Comparison of ENCODE assay signal across 18 mouse cellular contexts in the genomic region with DNA sequence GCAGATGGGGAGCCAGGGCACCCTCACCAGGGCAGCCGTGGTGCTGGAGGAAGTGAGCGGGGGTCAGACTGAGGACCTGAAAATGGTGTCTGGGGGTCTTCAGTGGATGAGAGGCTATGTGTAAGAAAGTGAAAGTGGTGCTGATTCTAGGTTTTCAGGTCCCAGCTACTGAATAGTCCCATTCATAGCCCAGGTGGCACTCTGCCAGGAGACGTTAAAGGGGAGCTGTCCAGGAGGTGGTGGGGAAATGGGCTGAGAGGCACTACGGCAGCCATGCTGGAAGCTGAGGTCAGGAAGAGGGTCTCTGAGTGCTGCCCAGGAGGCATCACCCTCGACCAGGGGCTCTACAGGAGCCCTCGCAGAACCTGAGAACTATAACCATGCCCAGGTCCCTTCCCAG. TPM values are rescaled to one million over a fixed set of nuclear protein-coding genes. Genes with fewer than 3 reads are reported as not detected.
DNase-seq lines count a peak whose midpoint lies in the region; ATAC-seq lines count a peak whose summit lies in the region.
"Had no signal": no experiment of that assay in that cellular context is flagged by ENCODE, and none has a peak within 500 bp of the region (broad histone marks: within the 10 kb centered on the region; RNA-seq: fewer than 3 reads in every experiment).

No protein-coding gene starts in this region.

- peaks cover 40% of the 10 kb centered on the region for H3K4me1 ChIP-seq in heart, embryonic 13.5 days
- H3K4me1 ChIP-seq in heart, embryonic 11.5 days (ENCODE audit: control insufficient read depth, insufficient read depth, low read length) = peaks cover 7% of the 10 kb centered on the region; the same call in 1 of the 2 replicates
- peaks cover 16% of the 10 kb centered on the region; the same call in 1 of the 2 replicates for H3K4me1 ChIP-seq in midbrain, embryonic 13.5 days (replicated peaks)
- 0 out of 2 replicates have a peak, but pooled peaks cover 6% of the 10 kb centered on the region for H3K4me1 ChIP-seq in midbrain, embryonic 10.5 days
- H3K4me1 ChIP-seq in embryonic facial prominence, embryonic 14.5 days (ENCODE audit: control insufficient read depth, insufficient read depth, low read length) = no peaks in the 10 kb centered on the region; the same call in 1 of the 2 replicates
- H3K4me1 ChIP-seq in limb, embryonic 12.5 days (replicated peaks) = peaks cover 17% of the 10 kb centered on the region

- peaks cover 63% of the 10 kb centered on the region for H3K36me3 ChIP-seq in heart, embryonic 13.5 days
- H3K36me3 ChIP-seq in heart, embryonic 11.5 days (ENCODE audit: control insufficient read depth, insufficient read depth, low read length) = peaks cover 12% of the 10 kb centered on the region
- peaks cover 24% of the 10 kb centered on the region for H3K36me3 ChIP-seq in midbrain, embryonic 13.5 days
- peaks cover 62% of the 10 kb centered on the region for H3K36me3 ChIP-seq in midbrain, embryonic 10.5 days
- peaks cover 25% of the 10 kb centered on the region; the same call in 1 of the 2 replicates for H3K36me3 ChIP-seq in embryonic facial prominence, embryonic 14.5 days (ENCODE audit: control insufficient read depth, insufficient read depth, low read length)
- H3K36me3 ChIP-seq in limb, embryonic 12.5 days = peaks cover 53% of the 10 kb centered on the region

- intact Hi-C loops in left cerebral cortex, postnatal 25 days (cut with DNase I) = no loop called here

- 60% methylated on average over 6 of the region's 6 CpGs for WGBS in heart, embryonic 13.5 days
- 82% methylated on average over 6 of the region's 6 CpGs for WGBS in heart, embryonic 11.5 days (ENCODE audit: insufficient replicate concordance)
- WGBS in midbrain, embryonic 13.5 days = 87% methylated on average over 6 of the region's 6 CpGs
- 88% methylated on average over 6 of the region's 6 CpGs for WGBS in midbrain, embryonic 10.5 days
- 64% methylated on average over 6 of the region's 6 CpGs for WGBS in embryonic facial prominence, embryonic 14.5 days
- WGBS in limb, embryonic 12.5 days = 72% methylated on average over 6 of the region's 6 CpGs

- no peak for DNase-seq in midbrain, embryonic 10.5 days (ENCODE audit: low spot score)
- peak; percentile 42 for DNase-seq in embryonic facial prominence, embryonic 14.5 days (ENCODE audit: low spot score)
- DNase-seq in left cerebral cortex, postnatal 25 days (ENCODE audit: low spot score in 2 of 2) = no peak
- DNase-seq: adrenal gland, postnatal 14 days; cerebellum, adult 2 months; kidney, adult 9 months; spleen, adult 18-20 months; thymus, adult 18-20 months had no signal

- H3K9me3 ChIP-seq in heart, embryonic 13.5 days = no peaks in the 10 kb centered on the region
- no peaks in the 10 kb centered on the region for H3K9me3 ChIP-seq in heart, embryonic 11.5 days (replicated peaks; ENCODE audit: control insufficient read depth, low read length)
- H3K9me3 ChIP-seq in midbrain, embryonic 13.5 days = no peaks in the 10 kb centered on the region
- H3K9me3 ChIP-seq in midbrain, embryonic 10.5 days (replicated peaks) = no peaks in the 10 kb centered on the region
- no peaks in the 10 kb centered on the region for H3K9me3 ChIP-seq in embryonic facial prominence, embryonic 14.5 days (ENCODE audit: control insufficient read depth, low read length)
- H3K9me3 ChIP-seq in limb, embryonic 12.5 days = no peaks in the 10 kb centered on the region
- H3K9me3 ChIP-seq: midbrain, embryonic 12.5 days had no signal

- peak overlapping the region; percentile 20 for H3K27ac ChIP-seq in heart, embryonic 13.5 days (replicated peaks)
- no peak overlapping the region for H3K27ac ChIP-seq in heart, embryonic 11.5 days (ENCODE audit: low read depth, low read length)
- peak overlapping the region; percentile 35; the same call in 1 of the 2 replicates for H3K27ac ChIP-seq in midbrain, embryonic 13.5 days
- no peak overlapping the region for H3K27ac ChIP-seq in midbrain, embryonic 10.5 days (replicated peaks)
- no peak overlapping the region; the same call in 1 of the 2 replicates for H3K27ac ChIP-seq in embryonic facial prominence, embryonic 14.5 days (replicated peaks; ENCODE audit: low read depth, low read length)
- peak overlapping the region; percentile 80 for H3K27ac ChIP-seq in limb, embryonic 12.5 days
- H3K27ac ChIP-seq: midbrain, embryonic 12.5 days had no signal

- no peak overlapping the region for H3K4me3 ChIP-seq in heart, embryonic 13.5 days
- no peak overlapping the region for H3K4me3 ChIP-seq in heart, embryonic 11.5 days (ENCODE audit: low read depth, low read length)
- H3K4me3 ChIP-seq in midbrain, embryonic 13.5 days (replicated peaks) = no peak overlapping the region
- no peak overlapping the region for H3K4me3 ChIP-seq in midbrain, embryonic 10.5 days
- H3K4me3 ChIP-seq in embryonic facial prominence, embryonic 14.5 days (ENCODE audit: low read depth, low read length) = no peak overlapping the region
- H3K4me3 ChIP-seq in limb, embryonic 12.5 days (replicated peaks) = no peak overlapping the region
- H3K4me3 ChIP-seq: midbrain, embryonic 12.5 days had no signal

- H3K9ac ChIP-seq in heart, embryonic 13.5 days = no peak overlapping the region
- H3K9ac ChIP-seq in heart, embryonic 11.5 days (ENCODE audit: low read depth, low read length) = no peak overlapping the region
- no peak overlapping the region for H3K9ac ChIP-seq in midbrain, embryonic 13.5 days (replicated peaks)
- no peak overlapping the region for H3K9ac ChIP-seq in embryonic facial prominence, embryonic 14.5 days (ENCODE audit: low read depth, low read length)
- no peak overlapping the region for H3K9ac ChIP-seq in limb, embryonic 12.5 days (replicated peaks)
- H3K9ac ChIP-seq: midbrain, embryonic 12.5 days had no signal

- H3K4me2 ChIP-seq in heart, embryonic 13.5 days = no peak overlapping the region
- H3K4me2 ChIP-seq in heart, embryonic 11.5 days = no peak overlapping the region
- H3K4me2 ChIP-seq in midbrain, embryonic 13.5 days (replicated peaks) = no peak overlapping the region
- H3K4me2 ChIP-seq in embryonic facial prominence, embryonic 14.5 days (ENCODE audit: low read depth, low read length) = no peak overlapping the region; the same call in 1 of the 2 replicates
- H3K4me2 ChIP-seq in limb, embryonic 12.5 days = peak overlapping the region; percentile 27
- H3K4me2 ChIP-seq: midbrain, embryonic 12.5 days had no signal

- H3K27me3 ChIP-seq in heart, embryonic 13.5 days (replicated peaks) = no peaks in the 10 kb centered on the region
- no peaks in the 10 kb centered on the region for H3K27me3 ChIP-seq in heart, embryonic 11.5 days (ENCODE audit: control insufficient read depth, insufficient read depth, low read length)
- H3K27me3 ChIP-seq in midbrain, embryonic 13.5 days = no peaks in the 10 kb centered on the region
- no peaks in the 10 kb centered on the region for H3K27me3 ChIP-seq in midbrain, embryonic 10.5 days (ENCODE audit: low read depth, poor library complexity, severe bottlenecking)
- no peaks in the 10 kb centered on the region for H3K27me3 ChIP-seq in embryonic facial prominence, embryonic 14.5 days (replicated peaks; ENCODE audit: control insufficient read depth, insufficient read depth, low read length)
- H3K27me3 ChIP-seq in limb, embryonic 12.5 days = no peaks in the 10 kb centered on the region
- H3K27me3 ChIP-seq: midbrain, embryonic 12.5 days had no signal

- ATAC-seq in heart, embryonic 13.5 days (ENCODE audit: extremely low read depth, insufficient number of reproducible peaks, low FRiP score, low TSS enrichment) = no peak
- ATAC-seq in heart, embryonic 11.5 days (replicated peaks; ENCODE audit: insufficient number of reproducible peaks, low FRiP score, low TSS enrichment) = no peak
- ATAC-seq in midbrain, embryonic 13.5 days = no peak
- ATAC-seq in embryonic facial prominence, embryonic 14.5 days (ENCODE audit: low read depth) = no peak
- peak; percentile 44; the same call in 1 of the 2 replicates for ATAC-seq in limb, embryonic 12.5 days (ENCODE audit: insufficient number of reproducible peaks, insufficient read depth, low FRiP score, low TSS enrichment, low read depth)
- ATAC-seq in frontal cortex, adult (ENCODE audit: low TSS enrichment) = no peak
- ATAC-seq: CD4-positive, CD25-positive, alpha-beta regulatory T cell, adult 4 months had no signal

RNA-seq across cellular contexts. Expression of a gene that starts 15.5 kb away (rescaled TPM):
- 4.9 and 5.1 TPM in 2 replicates for polyA plus RNA-seq in heart, embryonic 13.5 days (2015; fragmentation: Nextera tagmentation; extraction: Ambion mirVana)
- 3.5 and 3.9 TPM in 2 replicates for polyA plus RNA-seq in heart, embryonic 11.5 days (2014; fragmentation: Nextera tagmentation; extraction: Ambion mirVana)
- 7.5 and 8.3 TPM in 2 replicates for polyA plus RNA-seq in midbrain, embryonic 13.5 days (2015; fragmentation: Nextera tagmentation; extraction: Ambion mirVana)
- polyA plus RNA-seq in midbrain, embryonic 10.5 days (2016; fragmentation: Nextera tagmentation; extraction: Ambion mirVana) = 2.9 and 4.2 TPM in 2 replicates
- 3.7 and 4.5 TPM in 2 replicates for polyA plus RNA-seq in embryonic facial prominence, embryonic 14.5 days (2014; fragmentation: Nextera tagmentation; extraction: Ambion mirVana)
- 7.4 and 8.3 TPM in 2 replicates for polyA plus RNA-seq in limb, embryonic 12.5 days (2016; fragmentation: Nextera tagmentation; extraction: Ambion mirVana)
- 10 to 100 TPM; 74.6 to 75.2 TPM for total RNA-seq in left cerebral cortex, postnatal 25 days (2021)

RNA-seq across cellular contexts. Expression of a gene that starts 25.6 kb away (rescaled TPM):
- polyA plus RNA-seq in heart, embryonic 13.5 days (2015; fragmentation: Nextera tagmentation; extraction: Ambion mirVana) = 0.37 and 0.49 TPM in 2 replicates
- not detected in 2 replicates for polyA plus RNA-seq in heart, embryonic 11.5 days (2014; fragmentation: Nextera tagmentation; extraction: Ambion mirVana)
- polyA plus RNA-seq in midbrain, embryonic 13.5 days (2015; fragmentation: Nextera tagmentation; extraction: Ambion mirVana) = 0.17 and 0.19 TPM in 2 replicates
- 0.05 TPM in 1 of 2 replicates, not detected in the other for polyA plus RNA-seq in midbrain, embryonic 10.5 days (2016; fragmentation: Nextera tagmentation; extraction: Ambion mirVana)
- polyA plus RNA-seq in embryonic facial prominence, embryonic 14.5 days (2014; fragmentation: Nextera tagmentation; extraction: Ambion mirVana) = 0.08 TPM in 1 of 2 replicates, not detected in the other
- polyA plus RNA-seq in limb, embryonic 12.5 days (2016; fragmentation: Nextera tagmentation; extraction: Ambion mirVana) = not detected in 2 replicates
- 1 to 10 TPM; 3.0 to 3.2 TPM for total RNA-seq in left cerebral cortex, postnatal 25 days (2021)
- polyA plus RNA-seq: CD4-positive, CD25-positive, alpha-beta regulatory T cell, adult 4 months had no signal

RNA-seq across cellular contexts. Expression of a gene that starts 30.8 kb away (rescaled TPM):
- polyA plus RNA-seq in heart, embryonic 13.5 days (2015; fragmentation: Nextera tagmentation; extraction: Ambion mirVana) = 0.44 and 0.62 TPM in 2 replicates
- polyA plus RNA-seq in heart, embryonic 11.5 days (2014; fragmentation: Nextera tagmentation; extraction: Ambion mirVana) = 0.17 and 0.30 TPM in 2 replicates
- 0.10 and 0.27 TPM in 2 replicates for polyA plus RNA-seq in midbrain, embryonic 13.5 days (2015; fragmentation: Nextera tagmentation; extraction: Ambion mirVana)
- polyA plus RNA-seq in midbrain, embryonic 10.5 days (2016; fragmentation: Nextera tagmentation; extraction: Ambion mirVana) = 0.98 and 1.3 TPM in 2 replicates
- polyA plus RNA-seq in embryonic facial prominence, embryonic 14.5 days (2014; fragmentation: Nextera tagmentation; extraction: Ambion mirVana) = 0.17 and 0.41 TPM in 2 replicates
- 0.80 and 0.87 TPM in 2 replicates for polyA plus RNA-seq in limb, embryonic 12.5 days (2016; fragmentation: Nextera tagmentation; extraction: Ambion mirVana)
- under 1 TPM; 0.85 TPM for total RNA-seq in left cerebral cortex, postnatal 25 days (2021)
- polyA plus RNA-seq: CD4-positive, CD25-positive, alpha-beta regulatory T cell, adult 4 months had no signal

RNA-seq across cellular contexts. Expression of a gene that starts 36.2 kb away (rescaled TPM):
- 0.43 and 0.96 TPM in 2 replicates for polyA plus RNA-seq in heart, embryonic 13.5 days (2015; fragmentation: Nextera tagmentation; extraction: Ambion mirVana)
- polyA plus RNA-seq in heart, embryonic 11.5 days (2014; fragmentation: Nextera tagmentation; extraction: Ambion mirVana) = 1.5 TPM in 1 of 2 replicates, not detected in the other
- polyA plus RNA-seq in midbrain, embryonic 13.5 days (2015; fragmentation: Nextera tagmentation; extraction: Ambion mirVana) = 0.48 TPM in 1 of 2 replicates, not detected in the other
- polyA plus RNA-seq in midbrain, embryonic 10.5 days (2016; fragmentation: Nextera tagmentation; extraction: Ambion mirVana) = 2.2 and 2.4 TPM in 2 replicates
- polyA plus RNA-seq in embryonic facial prominence, embryonic 14.5 days (2014; fragmentation: Nextera tagmentation; extraction: Ambion mirVana) = 1.9 and 2.7 TPM in 2 replicates
- 1.8 TPM in 1 of 2 replicates, not detected in the other for polyA plus RNA-seq in limb, embryonic 12.5 days (2016; fragmentation: Nextera tagmentation; extraction: Ambion mirVana)
- total RNA-seq in left cerebral cortex, postnatal 25 days (2021) = 1 to 10 TPM in 1 of 2 experiments, under 1 TPM in 1; 0.30 to 2.4 TPM
- total RNA-seq: left cerebral cortex, adult 18-20 months had no signal
- polyA plus RNA-seq: CD4-positive, CD25-positive, alpha-beta regulatory T cell, adult 4 months; heart, embryonic 16.5 days; liver, embryonic 16.5 days; midbrain, embryonic 12.5 days had no signal

RNA-seq across cellular contexts. Expression of a gene that starts 43.3 kb away (rescaled TPM):
- 55.3 and 55.9 TPM in 2 replicates for polyA plus RNA-seq in heart, embryonic 13.5 days (2015; fragmentation: Nextera tagmentation; extraction: Ambion mirVana)
- 53.9 and 64.0 TPM in 2 replicates for polyA plus RNA-seq in heart, embryonic 11.5 days (2014; fragmentation: Nextera tagmentation; extraction: Ambion mirVana)
- 24.0 and 24.7 TPM in 2 replicates for polyA plus RNA-seq in midbrain, embryonic 13.5 days (2015; fragmentation: Nextera tagmentation; extraction: Ambion mirVana)
- polyA plus RNA-seq in midbrain, embryonic 10.5 days (2016; fragmentation: Nextera tagmentation; extraction: Ambion mirVana) = 24.5 and 27.5 TPM in 2 replicates
- 22.8 and 27.7 TPM in 2 replicates for polyA plus RNA-seq in embryonic facial prominence, embryonic 14.5 days (2014; fragmentation: Nextera tagmentation; extraction: Ambion mirVana)
- polyA plus RNA-seq in limb, embryonic 12.5 days (2016; fragmentation: Nextera tagmentation; extraction: Ambion mirVana) = 65.4 and 78.9 TPM in 2 replicates
- total RNA-seq in left cerebral cortex, postnatal 25 days (2021) = 1 to 10 TPM in 1 of 2 experiments, under 1 TPM in 1; 0.96 to 1.6 TPM

Comparison
In these comparisons a context has a peak if more than half of its experiments do, and no peak if none do; other contexts are left out.
1. H3K27ac ChIP-seq: peak in heart, embryonic 13.5 days (single experiment), midbrain, embryonic 13.5 days (single experiment) and limb, embryonic 12.5 days (single experiment); none in heart, embryonic 11.5 days (single experiment), midbrain, embryonic 10.5 days (single experiment) and embryonic facial prominence, embryonic 14.5 days (single experiment).